Mouse (Mus musculus) liver, embryonic 13.5 days (tissue): ENCODE data around the gene Osbpl3. TPM values are rescaled to one million over a fixed set of nuclear protein-coding genes. Genes with fewer than 3 reads are reported as not detected.
A peak's percentile ranks its signal among the peaks of the same experiment; 100 is the strongest.

Source experiments
- ATAC-seq: fragments of 200-750 bp; cut with Nextera tagmentation; 2 replicates; pipeline ENCODE4 v1.8.0; 2017; ENCODE audit warnings: low read depth, mild to moderate bottlenecking, moderate number of reproducible peaks, moderate library complexity
- DNase-seq: peaks from one replicate; pipeline ENCODE4 v3.0.0; 2022
- H3K27ac ChIP-seq: fragments of 300-500 bp; sonication (generic); 2 replicates; pipeline ENCODE4 v1.5.1; 2015; ENCODE audit warnings: moderate library complexity, mild to moderate bottlenecking, inconsistent platforms
- H3K27me3 ChIP-seq: fragments of 300-500 bp; sonication (generic); 2 replicates; pipeline ENCODE4 v1.6.1; 2015; ENCODE audit warnings: mild to moderate bottlenecking, inconsistent platforms
- H3K36me3 ChIP-seq: fragments of 300-500 bp; sonication (generic); 2 replicates; pipeline ENCODE4 v1.6.1; 2015; ENCODE audit warnings: mild to moderate bottlenecking, inconsistent platforms
- H3K4me1 ChIP-seq: fragments of 300-500 bp; sonication (generic); replicated peaks from 2 replicates; pipeline ENCODE4 v1.6.1; 2015; ENCODE audit warnings: inconsistent platforms
- H3K4me2 ChIP-seq: fragments of 300-500 bp; sonication (generic); 2 replicates; pipeline ENCODE4 v1.6.1; 2015; ENCODE audit warnings: inconsistent platforms, mild to moderate bottlenecking, moderate library complexity
- H3K4me3 ChIP-seq: fragments of 300-500 bp; sonication (generic); replicated peaks from 2 replicates; pipeline ENCODE4 v1.5.1; 2015; ENCODE audit warnings: mild to moderate bottlenecking, inconsistent platforms
- H3K9ac ChIP-seq: fragments of 300-500 bp; sonication (generic); 2 replicates; pipeline ENCODE4 v1.6.1; 2015; ENCODE audit warnings: mild to moderate bottlenecking, inconsistent platforms
- H3K9me3 ChIP-seq: fragments of 300-500 bp; sonication (generic); replicated peaks from 2 replicates; pipeline ENCODE4 v1.6.1; 2016; ENCODE audit warnings: inconsistent platforms
- WGBS: fragments of 180-500 bp; shearing (Covaris S2); methylation state at CpG from one replicate; pipeline ENCODE4 v1.1.7; 2015; ENCODE audit not compliant: insufficient replicate concordance; 5-methylcytosine and 5-hydroxymethylcytosine counted together
- polyA plus RNA-seq: library from polyadenylated mRNA; unstranded; fragments of >200 nt; fragmentation: Nextera tagmentation; extraction: Ambion mirVana; gene quantifications from 2 replicates; pipeline ENCODE4 v1.2.1, GENCODE M21; 2015

Gene Osbpl3
- 0.70 and 1.6 TPM in 2 replicates for polyA plus RNA-seq

DNA sequence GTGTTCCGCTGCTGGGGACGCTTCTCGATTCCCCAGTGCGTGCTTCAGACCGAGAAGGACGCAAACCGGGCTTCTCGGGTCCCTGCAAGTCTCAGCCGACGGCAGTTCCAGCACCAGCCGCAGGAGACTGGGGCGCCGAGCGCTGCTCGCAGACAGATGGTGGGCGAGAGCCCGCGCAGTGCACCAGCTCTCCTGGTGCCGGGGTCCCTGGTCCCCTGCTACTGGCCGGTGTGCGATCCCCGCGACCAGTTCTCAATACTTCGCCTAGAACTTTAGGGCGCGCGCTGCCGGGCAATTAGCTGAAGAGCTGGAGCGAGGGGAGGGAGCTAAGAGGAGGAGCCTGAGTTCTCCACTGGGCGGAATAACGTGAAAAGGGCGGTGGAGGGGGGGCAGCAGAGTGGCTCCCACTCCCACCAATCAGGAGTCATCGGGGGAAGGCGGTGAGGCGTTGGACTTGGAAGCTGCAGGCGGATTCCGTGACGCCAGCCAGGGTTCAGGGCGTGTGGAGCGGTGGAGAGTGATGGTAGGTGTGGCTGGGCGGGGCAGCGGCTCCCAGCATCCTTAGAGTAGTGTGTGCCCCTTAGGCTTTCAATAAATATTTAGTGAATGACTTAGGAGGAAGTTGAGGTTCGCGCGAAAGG is at the start of gene Osbpl3:
Gene Osbpl3, minus strand, starts transcription at position 373 of the 641 bp plus-strand sequence.
- no peak within 1 kb of the TSS for H3K27ac ChIP-seq

GRCm38 (mm10) chr6:50505531-50505930 is 49.5 kb upstream of the Osbpl3 start:
- peak overlapping the region; percentile 39; the same call in 1 of the 2 replicates for H3K9ac ChIP-seq
- DNase-seq (peak; percentile 5), ATAC-seq (0 out of 2 replicates have a peak, but pooled peaks have one; percentile 41)
- H3K4me1 ChIP-seq: peaks cover 20% of the 10 kb centered on the region
- peak overlapping the region; percentile 57 for H3K4me2 ChIP-seq
- 67% methylated on average over 5 of the region's 5 CpGs for WGBS
- H3K9me3 ChIP-seq: no peaks in the 10 kb centered on the region
- H3K4me3 ChIP-seq: peak overlapping the region; percentile 31
- H3K36me3 ChIP-seq: no peaks in the 10 kb centered on the region
- peak overlapping the region; percentile 66; the same call in 1 of the 2 replicates for H3K27ac ChIP-seq
- no peaks in the 10 kb centered on the region for H3K27me3 ChIP-seq

More for the DNA sequence above, at the start of gene Osbpl3:
- no peaks in the 10 kb centered on the region for H3K9me3 ChIP-seq
- WGBS: under 1% methylated on average over 45 of the region's 45 CpGs
- ATAC-seq (peak; percentile 94), DNase-seq (peak; percentile 75)
- peak within 1 kb of the TSS; percentile 86 for H3K4me2 ChIP-seq
- H3K9ac ChIP-seq: peak within 1 kb of the TSS; percentile 69
- H3K4me1 ChIP-seq: peaks cover 19% of the 10 kb centered on the region
- H3K4me3 ChIP-seq: peak within 1 kb of the TSS; percentile 63
- peaks cover 27% of the 10 kb centered on the region for H3K27me3 ChIP-seq
- no peaks in the 10 kb centered on the region for H3K36me3 ChIP-seq

GRCm38 (mm10) chr6:50504711-50505110 is 48.7 kb upstream of the Osbpl3 start:
- Histone ChIP-seq H3K4me3 (peak overlapping the region; percentile 31), H3K27me3 (no peaks in the 10 kb centered on the region), H3K9me3 (no peaks in the 10 kb centered on the region), H3K4me2 (peak overlapping the region; percentile 57), H3K4me1 (peaks cover 20% of the 10 kb centered on the region), H3K36me3 (no peaks in the 10 kb centered on the region), H3K27ac (peak overlapping the region; percentile 66), H3K9ac (0 out of 2 replicates have a peak overlapping the region, but pooled peaks have one; percentile 39)
- WGBS: 15% methylated on average over 5 of the region's 5 CpGs
- DNase-seq: peak; percentile 37
- peak; percentile 90 for ATAC-seq

- Histone ChIP-seq H3K4me1 (peaks cover 20% of the 10 kb centered on the region), H3K27ac (no peak overlapping the region), H3K9ac (no peak overlapping the region), H3K4me3 (no peak overlapping the region), H3K36me3 (no peaks in the 10 kb centered on the region), H3K4me2 (peak overlapping the region; percentile 57), H3K27me3 (no peaks in the 10 kb centered on the region), H3K9me3 (no peaks in the 10 kb centered on the region)
- ATAC-seq (no peak), DNase-seq (no peak)
- WGBS: 57% methylated on average over 8 of the region's 8 CpGs
These were observed 47.8 kb upstream of the Osbpl3 start for GRCm38 (mm10) chr6:50503779-50504178.

DNA sequence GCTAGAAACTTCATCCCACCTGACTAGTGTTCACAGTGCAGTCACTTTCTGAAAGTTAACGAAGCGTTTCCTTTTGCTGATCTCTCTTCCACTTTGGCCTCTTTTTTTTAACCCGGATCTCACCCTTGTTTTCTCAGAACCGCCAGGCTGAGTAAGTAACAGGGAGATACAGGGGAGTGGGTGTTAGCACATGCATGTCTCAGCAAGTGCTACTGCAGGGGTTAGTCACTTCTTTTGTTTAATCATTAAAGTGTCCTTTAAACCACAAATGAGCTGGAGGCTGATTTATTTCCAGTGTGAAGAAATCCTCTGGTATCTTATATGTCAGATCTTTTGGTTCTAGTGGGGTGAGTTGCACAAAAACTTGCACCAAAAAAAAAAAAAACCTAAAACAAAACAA is 47.0 kb upstream of the Osbpl3 start:
- H3K27ac ChIP-seq: no peak overlapping the region
- H3K27me3 ChIP-seq: no peaks in the 10 kb centered on the region
- DNase-seq: no peak
- H3K9me3 ChIP-seq: no peaks in the 10 kb centered on the region
- WGBS: 52% methylated on average over 4 of the region's 4 CpGs
- no peak for ATAC-seq
- no peak overlapping the region for H3K9ac ChIP-seq
- H3K36me3 ChIP-seq: no peaks in the 10 kb centered on the region
- no peak overlapping the region for H3K4me3 ChIP-seq
- H3K4me1 ChIP-seq: peaks cover 20% of the 10 kb centered on the region
- no peak overlapping the region for H3K4me2 ChIP-seq

DNA sequence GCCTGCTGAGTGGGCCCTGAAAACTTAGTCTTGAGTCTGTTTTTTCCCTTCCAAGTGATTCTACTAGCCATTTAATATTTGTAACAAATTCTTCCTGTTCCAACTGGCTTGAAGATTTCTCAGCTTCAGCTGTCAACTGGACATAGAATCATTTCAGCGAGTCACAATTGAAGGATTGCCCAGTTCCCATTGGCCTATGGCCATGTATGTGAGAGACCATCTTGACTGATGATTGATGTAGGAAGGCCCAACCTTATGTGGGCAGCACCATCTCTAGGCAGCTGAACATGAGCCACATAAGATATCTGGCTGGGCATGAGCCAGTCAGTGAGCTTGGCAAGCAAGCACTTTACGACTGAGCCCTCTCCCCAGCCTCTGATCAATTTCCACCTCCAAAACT is 42.3 kb upstream of the Osbpl3 start:
- WGBS: 72% methylated on average over 2 of the region's 2 CpGs

GRCm38 (mm10) chr6:50490519-50490918 is 34.5 kb upstream of the Osbpl3 start:
- H3K4me1 ChIP-seq: no peaks in the 10 kb centered on the region
- no peak for DNase-seq
- H3K4me3 ChIP-seq: no peak overlapping the region
- H3K27ac ChIP-seq: no peak overlapping the region
- no peaks in the 10 kb centered on the region for H3K36me3 ChIP-seq
- no peak for ATAC-seq
- 74% methylated on average over 2 of the region's 2 CpGs for WGBS
- no peak overlapping the region for H3K9ac ChIP-seq
- no peaks in the 10 kb centered on the region for H3K27me3 ChIP-seq
- no peaks in the 10 kb centered on the region for H3K9me3 ChIP-seq
- no peak overlapping the region for H3K4me2 ChIP-seq

More for the DNA sequence above, 42.3 kb upstream of the Osbpl3 start:
- Histone ChIP-seq H3K27me3 (no peaks in the 10 kb centered on the region), H3K4me3 (no peak overlapping the region), H3K27ac (no peak overlapping the region), H3K36me3 (no peaks in the 10 kb centered on the region), H3K4me2 (no peak overlapping the region), H3K4me1 (0 out of 2 replicates have a peak, but pooled peaks cover under 1% of the 10 kb centered on the region), H3K9ac (no peak overlapping the region), H3K9me3 (no peaks in the 10 kb centered on the region)
- ATAC-seq: no peak
- no peak for DNase-seq

GRCm38 (mm10) chr6:50489380-50489779 is 33.4 kb upstream of the Osbpl3 start:
- Histone ChIP-seq H3K27me3 (no peaks in the 10 kb centered on the region), H3K27ac (no peak overlapping the region), H3K9me3 (no peaks in the 10 kb centered on the region), H3K4me2 (no peak overlapping the region), H3K4me3 (no peak overlapping the region), H3K36me3 (no peaks in the 10 kb centered on the region), H3K4me1 (no peaks in the 10 kb centered on the region), H3K9ac (no peak overlapping the region)
- 54% methylated on average over 9 of the region's 9 CpGs for WGBS
- DNase-seq (no peak), ATAC-seq (no peak)

DNA sequence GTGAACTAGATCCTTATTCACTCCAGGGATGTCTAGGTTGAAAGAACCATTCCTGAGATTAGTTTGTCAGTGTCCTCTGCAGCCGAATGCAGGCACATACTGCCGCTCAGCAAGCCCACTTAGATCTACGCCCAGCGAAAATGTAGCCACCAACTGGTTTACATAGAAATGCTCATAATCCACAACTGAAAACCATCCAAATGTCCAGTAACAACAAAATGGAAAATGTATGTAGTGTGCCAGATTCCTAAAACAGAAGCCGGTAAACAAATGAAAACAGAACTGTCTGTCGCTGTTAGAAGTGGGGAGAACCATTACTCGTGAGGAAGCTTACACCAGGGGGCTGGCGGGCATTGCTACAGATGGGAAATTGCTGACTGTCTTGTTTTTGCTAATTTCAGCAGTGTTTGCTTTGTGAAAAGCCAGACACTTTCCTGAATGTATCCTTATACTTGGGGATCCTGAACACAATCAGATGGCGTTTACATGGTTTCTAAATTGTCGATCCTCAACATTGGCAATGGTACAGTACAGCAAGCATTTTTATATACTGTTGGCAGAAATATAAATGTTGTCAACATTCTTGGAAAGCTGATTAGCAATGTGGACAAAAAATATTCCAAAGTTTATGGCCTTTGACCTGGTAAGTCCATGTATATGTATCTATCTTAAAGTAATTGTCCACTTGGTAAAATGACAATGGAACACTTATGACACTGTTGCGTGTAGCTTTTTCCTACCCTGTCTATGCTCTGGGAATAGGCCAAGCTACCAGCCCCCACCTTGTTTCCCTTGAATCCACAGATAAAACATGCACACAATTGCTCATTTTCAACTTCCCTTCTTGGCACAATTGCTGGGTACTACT is 30.3 kb upstream of the Osbpl3 start:
- H3K27me3 ChIP-seq: no peaks in the 10 kb centered on the region
- H3K4me3 ChIP-seq: no peak overlapping the region
- DNase-seq (no peak), ATAC-seq (no peak)
- 81% methylated on average over 11 of the region's 11 CpGs for WGBS
- H3K27ac ChIP-seq: no peak overlapping the region
- H3K4me2 ChIP-seq: no peak overlapping the region
- no peaks in the 10 kb centered on the region for H3K36me3 ChIP-seq
- no peak overlapping the region for H3K9ac ChIP-seq
- H3K4me1 ChIP-seq: no peaks in the 10 kb centered on the region
- H3K9me3 ChIP-seq: no peaks in the 10 kb centered on the region

GRCm38 (mm10) chr6:50483426-50483825 is 27.4 kb upstream of the Osbpl3 start:
- H3K27me3 ChIP-seq: no peaks in the 10 kb centered on the region
- ATAC-seq (no peak), DNase-seq (no peak)
- 61% methylated on average over 3 of the region's 3 CpGs for WGBS
- no peak overlapping the region for H3K9ac ChIP-seq
- no peak overlapping the region for H3K4me2 ChIP-seq
- H3K9me3 ChIP-seq: no peaks in the 10 kb centered on the region
- no peak overlapping the region for H3K4me3 ChIP-seq
- no peaks in the 10 kb centered on the region for H3K4me1 ChIP-seq
- H3K36me3 ChIP-seq: no peaks in the 10 kb centered on the region
- H3K27ac ChIP-seq: no peak overlapping the region

GRCm38 (mm10) chr6:50481460-50481859 is 25.5 kb upstream of the Osbpl3 start:
- Histone ChIP-seq H3K27ac (no peak overlapping the region), H3K4me3 (no peak overlapping the region), H3K4me1 (no peaks in the 10 kb centered on the region), H3K9ac (no peak overlapping the region), H3K4me2 (no peak overlapping the region), H3K27me3 (no peaks in the 10 kb centered on the region), H3K36me3 (no peaks in the 10 kb centered on the region), H3K9me3 (no peaks in the 10 kb centered on the region)
- no peak for ATAC-seq
- DNase-seq: no peak
- WGBS: 69% methylated on average over 5 of the region's 5 CpGs
